Mouse (Mus musculus) thymus, postnatal 10 days (tissue): ENCODE results near the gene Gm47289.
A peak's percentile ranks its signal among the peaks of the same experiment; 100 is the strongest.

ENCODE experiments used
- DNase-seq, 2 experiments: peaks; one replicate each; pipeline ENCODE4 v3.0.0; 2021; ENCODE audit warnings: low spot score in 2 of 2

Gene Gm47289

DNA sequence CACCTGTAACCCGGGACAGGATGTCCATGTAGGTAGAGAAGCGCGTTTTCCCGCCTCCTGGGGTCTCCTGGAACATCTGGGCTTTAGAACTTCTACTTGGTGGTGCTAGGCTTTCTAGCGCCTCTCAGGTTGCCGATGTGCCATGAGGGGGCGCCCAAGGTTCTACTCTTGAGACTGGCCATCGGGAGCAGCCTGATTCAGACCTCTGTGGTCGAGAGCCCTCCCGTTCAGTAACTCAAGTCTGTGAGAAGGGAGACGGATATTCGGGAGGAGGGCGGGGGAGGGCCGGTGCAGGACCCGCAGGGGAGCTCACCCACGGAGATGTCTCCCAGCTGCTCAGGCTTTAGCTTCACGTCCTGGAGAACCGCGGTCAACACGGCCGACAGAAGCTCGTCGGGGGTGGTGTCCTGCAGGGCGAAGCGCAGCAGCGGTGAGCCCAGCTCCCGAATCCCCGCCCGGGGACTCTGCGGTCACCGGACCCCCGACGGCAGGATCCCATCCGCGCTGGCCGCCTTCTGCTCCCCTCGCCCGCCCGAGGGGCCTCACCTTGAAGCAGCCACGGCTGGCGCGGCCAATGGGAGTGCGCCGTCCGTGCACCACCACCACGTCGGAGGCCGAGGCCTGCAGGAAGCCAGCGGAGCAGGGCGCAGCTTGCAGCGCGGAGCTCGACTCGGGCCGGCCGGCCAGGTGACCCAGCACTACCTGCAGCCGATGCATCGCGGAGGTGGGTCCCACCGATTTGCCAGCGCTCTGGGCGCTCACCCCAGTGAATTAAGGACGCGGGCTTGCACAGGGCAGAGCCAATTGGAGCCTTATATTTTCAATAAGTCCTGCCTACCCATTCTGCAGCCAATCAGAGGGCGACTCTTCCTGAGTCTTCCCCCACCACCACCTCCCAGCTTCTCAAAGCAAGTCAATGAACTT is 2.4 kb upstream of the Gm47289 start, which contains the start of gene Acaa1b:
TSS of gene Acaa1b (minus strand) at position 816 of the 924 bp plus-strand sequence.
- peak in 1 of 2 experiments; percentile 47 for DNase-seq

DNA sequence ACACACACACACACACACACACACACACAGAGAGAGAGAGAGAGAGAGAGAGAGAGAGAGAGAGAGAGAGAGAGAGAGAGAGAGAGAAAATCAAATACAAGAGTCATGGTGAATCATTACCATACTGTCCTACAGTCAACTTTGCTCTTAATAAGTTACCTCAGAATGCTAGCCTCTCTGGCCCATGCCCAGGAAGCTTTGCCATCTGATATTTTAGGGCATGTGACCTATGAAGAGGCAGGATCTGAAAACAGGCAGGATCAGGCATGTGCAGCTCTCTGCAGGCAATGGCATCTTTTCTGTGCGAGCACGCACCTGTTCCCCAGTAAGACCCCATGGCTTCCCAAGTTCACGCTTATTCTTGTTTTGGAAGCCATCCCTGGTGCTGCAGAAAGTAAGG is 1.7 kb downstream of the Gm47289 start:
- DNase-seq, result no peak

DNA sequence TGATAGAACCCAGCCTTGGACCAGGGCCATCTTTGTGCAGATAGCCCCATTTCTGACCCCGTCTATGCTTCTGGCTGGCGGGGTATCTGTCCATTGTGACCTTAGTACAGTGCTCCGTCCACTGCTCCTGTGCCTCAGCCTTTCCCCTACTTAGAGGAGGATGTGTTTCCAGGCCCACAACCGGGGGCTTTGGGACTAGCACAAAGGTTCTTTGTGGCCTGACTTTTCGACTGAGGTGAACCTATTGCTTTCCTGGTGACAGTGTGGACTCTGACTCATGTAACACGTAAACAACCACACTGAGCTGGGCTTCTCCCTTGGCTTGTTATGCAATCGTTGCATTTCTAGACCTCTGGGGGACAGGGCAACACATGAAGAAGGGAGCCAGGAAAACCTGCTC is 5.8 kb downstream of the Gm47289 start:
- no peak for DNase-seq

DNA sequence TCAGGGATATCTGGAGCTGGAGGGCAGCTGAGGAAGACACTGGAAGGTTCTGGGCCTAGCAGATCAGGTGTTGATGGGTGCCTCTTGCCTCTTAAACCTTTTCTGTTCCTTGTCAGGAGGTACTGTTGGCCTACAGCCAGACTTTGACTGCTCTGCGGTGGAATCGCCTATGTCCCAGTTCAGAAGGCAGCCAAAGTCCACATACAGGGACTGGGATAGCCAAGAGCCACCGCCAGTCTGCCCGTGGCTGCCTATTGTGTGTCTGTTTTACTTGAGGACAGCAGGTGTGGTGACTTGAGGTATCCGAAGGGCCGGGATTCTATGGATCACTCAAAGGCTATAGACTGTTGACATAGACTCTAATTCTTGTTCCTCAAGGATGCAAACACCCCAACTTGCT is 6.6 kb downstream of the Gm47289 start:
- DNase-seq, result no peak

DNA sequence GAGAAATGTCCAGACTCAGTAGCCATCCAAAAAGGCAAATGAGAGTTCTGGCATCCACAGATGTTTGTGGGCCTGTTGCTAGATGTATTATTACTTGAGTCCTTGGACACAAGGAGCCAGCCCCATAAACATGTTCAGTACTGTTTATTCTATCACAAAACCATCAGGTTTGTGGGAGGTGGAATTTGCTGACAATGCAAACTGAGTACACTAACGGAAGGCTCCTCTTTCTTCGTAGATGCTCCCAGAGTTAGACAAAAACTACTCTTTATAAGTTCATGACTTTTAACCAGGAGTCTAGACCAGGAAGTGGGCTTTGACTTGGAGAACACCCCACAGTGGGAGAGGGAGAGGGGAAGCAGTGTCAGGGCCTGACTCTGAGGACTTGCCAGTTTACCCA is 8.6 kb downstream of the Gm47289 start:
- no peak for DNase-seq

GRCm38 (mm10) chr9:119179292-119179691 is 20.3 kb downstream of the Gm47289 start:
- no peak for DNase-seq

DNA sequence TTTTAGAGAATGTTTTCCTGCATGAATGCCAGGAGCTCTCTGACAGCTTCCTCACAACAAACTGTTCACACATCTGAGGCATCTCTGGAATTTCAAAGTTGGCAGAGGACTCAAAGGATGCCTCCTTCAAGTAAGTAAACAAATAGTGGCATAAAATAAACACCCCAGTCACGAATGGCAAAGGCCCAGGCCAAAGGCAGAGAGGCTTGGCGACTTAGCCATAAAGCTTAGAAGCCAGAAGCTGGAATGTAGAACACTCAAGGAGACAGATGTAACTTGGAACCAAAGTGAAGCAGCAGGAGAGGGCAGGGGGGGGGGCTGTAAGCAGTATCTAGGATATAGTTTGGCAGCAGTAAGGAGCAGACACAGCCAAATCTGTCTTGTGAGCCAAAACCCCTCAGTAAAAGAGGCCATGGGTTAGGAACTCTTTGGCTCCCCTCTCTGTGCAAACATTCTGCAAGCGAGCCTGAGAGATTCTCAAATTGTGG is 22.3 kb downstream of the Gm47289 start:
- no peak for DNase-seq

DNA sequence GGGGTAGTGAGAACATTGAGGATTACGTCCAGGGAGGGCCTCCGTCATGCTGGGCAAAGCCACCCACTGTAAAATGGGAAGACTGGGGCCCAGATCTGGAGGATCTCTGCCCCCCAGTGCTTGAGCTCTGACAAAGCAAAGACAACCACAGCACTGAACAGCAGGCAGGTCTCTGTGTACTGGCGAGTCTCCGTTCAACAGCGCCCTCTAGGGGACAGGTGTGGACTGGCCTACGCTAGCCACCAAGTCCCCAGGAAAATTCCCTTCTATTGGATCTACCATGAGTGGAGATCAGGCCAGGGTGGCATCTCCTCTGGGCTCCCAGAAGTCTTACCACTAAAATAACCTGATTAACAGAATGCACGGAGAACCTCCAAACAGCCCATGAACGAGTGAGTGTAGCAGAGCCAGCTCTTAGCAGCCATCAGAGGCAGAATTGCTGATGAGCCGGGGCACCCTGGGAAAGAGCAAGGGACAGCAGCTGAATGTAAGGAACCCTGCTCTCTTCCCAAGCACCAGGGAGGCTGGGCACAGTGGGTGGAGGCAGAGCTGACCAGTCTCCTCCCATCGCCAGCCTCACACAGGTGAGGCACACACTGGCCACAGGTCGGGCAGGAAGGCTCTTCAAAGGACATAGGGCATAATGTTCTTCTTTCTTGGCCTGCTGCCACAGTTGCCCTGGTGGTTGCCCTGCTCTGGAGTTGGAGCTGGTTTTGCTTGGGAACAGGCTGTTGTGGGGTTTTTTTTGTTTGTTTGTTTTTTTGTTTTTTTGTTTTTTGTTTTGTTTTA is 33.4 kb downstream of the Gm47289 start:
- DNase-seq, result peak in 1 of 2 experiments; percentile 45

- DNase-seq, result no peak
Measured at GRCm38 (mm10) chr9:119199151-119199861, 40.3 kb downstream of the Gm47289 start.

DNA sequence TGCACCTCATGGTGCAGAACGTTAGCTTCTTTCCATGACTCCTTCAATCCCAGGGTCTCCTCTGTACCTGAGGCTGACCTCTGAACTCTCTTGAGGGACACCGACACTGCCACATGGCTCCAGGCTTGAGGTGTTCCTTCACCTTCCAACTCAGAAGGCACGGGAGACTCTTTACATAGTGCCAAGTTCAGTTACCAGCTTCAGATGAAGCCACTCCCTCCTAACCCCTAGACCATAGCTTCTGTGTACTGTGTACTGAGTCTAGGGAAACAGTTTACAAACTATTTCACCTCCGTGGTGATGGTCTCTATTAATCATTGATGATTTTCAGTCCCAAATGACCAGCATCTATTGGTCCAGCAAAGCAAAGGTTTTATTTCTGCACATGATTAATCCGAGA is 42.7 kb downstream of the Gm47289 start:
- DNase-seq, result no peak

GRCm38 (mm10) chr9:119203617-119204016 is 44.7 kb downstream of the Gm47289 start:
- DNase-seq, result no peak

DNA sequence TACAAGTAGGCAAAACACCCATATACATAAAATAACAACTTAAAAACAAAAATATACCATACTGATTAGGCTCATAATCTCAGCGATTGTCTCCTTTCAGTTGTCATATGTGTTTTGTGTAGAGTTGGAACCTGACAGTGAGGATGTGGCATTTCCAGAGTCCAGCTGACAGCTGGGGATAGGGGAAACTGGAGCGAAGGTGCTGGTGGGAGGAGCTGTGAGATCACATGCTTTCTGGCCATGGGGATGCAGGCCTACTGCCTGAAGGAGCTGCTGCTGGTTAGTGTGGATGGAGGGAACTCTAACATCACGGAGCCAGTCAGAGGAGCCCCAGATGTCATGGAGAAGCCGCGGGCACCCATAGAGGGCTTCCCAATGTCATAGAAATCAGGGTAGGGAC is 46.8 kb downstream of the Gm47289 start:
- no peak for DNase-seq

DNA sequence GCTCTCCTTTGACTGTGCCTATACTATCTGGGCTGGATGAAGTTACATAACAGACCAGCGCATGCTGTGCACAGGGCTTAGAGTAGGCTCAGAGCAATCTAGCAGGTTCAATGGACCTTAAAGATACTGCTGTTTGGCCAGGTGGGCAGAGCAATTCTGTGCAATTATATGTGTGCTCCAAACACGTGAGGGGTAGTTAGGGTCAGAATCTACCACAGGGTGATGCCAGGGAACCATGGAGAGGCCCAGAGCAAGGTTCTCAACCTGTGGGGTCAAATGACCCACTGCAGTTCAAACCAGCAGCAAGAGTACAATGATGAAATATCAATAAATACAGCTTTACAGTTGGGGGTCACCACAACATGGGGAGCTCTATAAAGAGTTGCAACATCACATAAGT is 47.7 kb downstream of the Gm47289 start:
- DNase-seq, result no peak

- no peak for DNase-seq
Measured at GRCm38 (mm10) chr9:119207113-119207512, 48.2 kb downstream of the Gm47289 start.

- no peak for DNase-seq
Measured at GRCm38 (mm10) chr9:119208998-119209397, 50.0 kb downstream of the Gm47289 start, which contains the start of gene Slc22a13. TSS of gene Slc22a13 (minus strand) at chr9:119209098.
